Mouse (Mus musculus): ENCODE measurements at regions not wholly inside any gene's neighbourhood (a gene's known extent, or its start where the extent isn't known, plus 50 kb on each side); places are given as distances from the start of the nearest gene placed in this dataset.
A peak's percentile ranks its signal among the peaks of the same experiment; 100 is the strongest.

- Histone ChIP-seq H3K4me1 (ENCODE audit: control insufficient read depth, insufficient read depth, low read length) (no peaks in the 10 kb centered on the region), H3K9ac (ENCODE audit: low read length) (0 out of 2 replicates have a peak overlapping the region, but pooled peaks have one; percentile 7), H3K27me3 (ENCODE audit: control insufficient read depth, insufficient read depth, low read length) (no peaks in the 10 kb centered on the region), H3K4me2 (ENCODE audit: low read depth, low read length) (peak overlapping the region; percentile 49), H3K4me3 (ENCODE audit: low read length) (no peak overlapping the region; the same call in 1 of the 2 replicates), H3K9me3 (replicated peaks; ENCODE audit: control insufficient read depth, low read length) (no peaks in the 10 kb centered on the region), H3K36me3 (ENCODE audit: control insufficient read depth, insufficient read depth) (no peaks in the 10 kb centered on the region), H3K27ac (ENCODE audit: low read length) (no peak overlapping the region)
- ATAC-seq (replicated peaks; ENCODE audit: extremely low read depth, insufficient read depth, low FRiP score) = no peak
- 17% methylated on average over 14 of the region's 14 CpGs for WGBS
Measured at GRCm38 (mm10) chr1:42243878-42244277, 451.7 kb upstream of the Pou3f3 start.

GRCm38 (mm10) chr1:42252386-42252785, 443.2 kb upstream of the Pou3f3 start:
- ATAC-seq (replicated peaks; ENCODE audit: extremely low read depth, insufficient read depth, low FRiP score) = no peak
- no peaks in the 10 kb centered on the region for H3K27me3 ChIP-seq (ENCODE audit: control insufficient read depth, insufficient read depth, low read length)
- WGBS = 87% methylated on average over 3 of the region's 3 CpGs

GRCm38 (mm10) chr1:42253786-42254185, 441.8 kb upstream of the Pou3f3 start:
- 76% methylated on average over 3 of the region's 3 CpGs for WGBS
- Histone ChIP-seq H3K4me3 (ENCODE audit: low read length) (no peak overlapping the region), H3K36me3 (ENCODE audit: control insufficient read depth, insufficient read depth) (no peaks in the 10 kb centered on the region), H3K4me1 (ENCODE audit: control insufficient read depth, insufficient read depth, low read length) (peaks cover 3% of the 10 kb centered on the region), H3K9me3 (replicated peaks; ENCODE audit: control insufficient read depth, low read length) (no peaks in the 10 kb centered on the region), H3K27ac (ENCODE audit: low read length) (no peak overlapping the region), H3K9ac (ENCODE audit: low read length) (no peak overlapping the region), H3K27me3 (ENCODE audit: control insufficient read depth, insufficient read depth, low read length) (no peaks in the 10 kb centered on the region), H3K4me2 (ENCODE audit: low read depth, low read length) (no peak overlapping the region)
- ATAC-seq (replicated peaks; ENCODE audit: extremely low read depth, insufficient read depth, low FRiP score) = no peak

More at GRCm38 (mm10) chr1:42252386-42252785, 443.2 kb upstream of the Pou3f3 start:
- no peak overlapping the region for H3K4me3 ChIP-seq (ENCODE audit: low read length)
- no peaks in the 10 kb centered on the region for H3K36me3 ChIP-seq (ENCODE audit: control insufficient read depth, insufficient read depth)
- no peak overlapping the region for H3K4me2 ChIP-seq (ENCODE audit: low read depth, low read length)
- no peaks in the 10 kb centered on the region for H3K9me3 ChIP-seq (replicated peaks; ENCODE audit: control insufficient read depth, low read length)
- H3K9ac ChIP-seq (ENCODE audit: low read length) = no peak overlapping the region
- H3K4me1 ChIP-seq (ENCODE audit: control insufficient read depth, insufficient read depth, low read length) = no peaks in the 10 kb centered on the region
- H3K27ac ChIP-seq (ENCODE audit: low read length) = no peak overlapping the region

GRCm38 (mm10) chr1:42256911-42257595, 438.5 kb upstream of the Pou3f3 start:
- Histone ChIP-seq H3K36me3 (ENCODE audit: control insufficient read depth, insufficient read depth) (no peaks in the 10 kb centered on the region), H3K9me3 (replicated peaks; ENCODE audit: control insufficient read depth, low read length) (no peaks in the 10 kb centered on the region), H3K27me3 (ENCODE audit: control insufficient read depth, insufficient read depth, low read length) (no peaks in the 10 kb centered on the region), H3K4me1 (ENCODE audit: control insufficient read depth, insufficient read depth, low read length) (peaks cover 5% of the 10 kb centered on the region), H3K4me2 (ENCODE audit: low read depth, low read length) (no peak overlapping the region), H3K27ac (ENCODE audit: low read length) (no peak overlapping the region), H3K9ac (ENCODE audit: low read length) (no peak overlapping the region), H3K4me3 (ENCODE audit: low read length) (no peak overlapping the region)
- WGBS = 85% methylated on average over 10 of the region's 10 CpGs
- no peak for ATAC-seq (replicated peaks; ENCODE audit: extremely low read depth, insufficient read depth, low FRiP score)

- no peaks in the 10 kb centered on the region for H3K9me3 ChIP-seq (replicated peaks; ENCODE audit: control insufficient read depth, low read length)
- peak overlapping the region; percentile 56 for H3K4me2 ChIP-seq (ENCODE audit: low read depth, low read length)
- ATAC-seq (replicated peaks; ENCODE audit: extremely low read depth, insufficient read depth, low FRiP score) = no peak
- H3K4me3 ChIP-seq (ENCODE audit: low read length) = peak overlapping the region; percentile 27
- WGBS = 38% methylated on average over 19 of the region's 19 CpGs
- H3K9ac ChIP-seq (ENCODE audit: low read length) = peak overlapping the region; percentile 46
- peaks cover 5% of the 10 kb centered on the region for H3K4me1 ChIP-seq (ENCODE audit: control insufficient read depth, insufficient read depth, low read length)
- no peak overlapping the region for H3K27ac ChIP-seq (ENCODE audit: low read length)
- H3K36me3 ChIP-seq (ENCODE audit: control insufficient read depth, insufficient read depth) = no peaks in the 10 kb centered on the region
- no peaks in the 10 kb centered on the region for H3K27me3 ChIP-seq (ENCODE audit: control insufficient read depth, insufficient read depth, low read length)
Measured at GRCm38 (mm10) chr1:42257801-42258593, 437.6 kb upstream of the Pou3f3 start.

- no peaks in the 10 kb centered on the region for H3K9me3 ChIP-seq (replicated peaks; ENCODE audit: control insufficient read depth, low read length)
- H3K9ac ChIP-seq (ENCODE audit: low read length) = no peak overlapping the region
- no peak overlapping the region for H3K27ac ChIP-seq (ENCODE audit: low read length)
- H3K4me1 ChIP-seq (ENCODE audit: control insufficient read depth, insufficient read depth, low read length) = peaks cover 5% of the 10 kb centered on the region
- no peaks in the 10 kb centered on the region for H3K36me3 ChIP-seq (ENCODE audit: control insufficient read depth, insufficient read depth)
- H3K27me3 ChIP-seq (ENCODE audit: control insufficient read depth, insufficient read depth, low read length) = no peaks in the 10 kb centered on the region
- no peak overlapping the region; the same call in 1 of the 2 replicates for H3K4me2 ChIP-seq (ENCODE audit: low read depth, low read length)
- H3K4me3 ChIP-seq (ENCODE audit: low read length) = no peak overlapping the region
- 24% methylated on average over 4 of the region's 4 CpGs for WGBS
- no peak for ATAC-seq (replicated peaks; ENCODE audit: extremely low read depth, insufficient read depth, low FRiP score)
Measured at GRCm38 (mm10) chr1:42258594-42258910, 437.0 kb upstream of the Pou3f3 start.

- H3K9me3 ChIP-seq (replicated peaks; ENCODE audit: control insufficient read depth, low read length) = no peaks in the 10 kb centered on the region
- H3K4me3 ChIP-seq (ENCODE audit: low read length) = no peak overlapping the region
- no peak overlapping the region for H3K9ac ChIP-seq (ENCODE audit: low read length)
- ATAC-seq (replicated peaks; ENCODE audit: extremely low read depth, insufficient read depth, low FRiP score) = no peak
- WGBS = 60% methylated on average over 13 of the region's 13 CpGs
- peaks cover 5% of the 10 kb centered on the region for H3K4me1 ChIP-seq (ENCODE audit: control insufficient read depth, insufficient read depth, low read length)
- no peak overlapping the region for H3K27ac ChIP-seq (ENCODE audit: low read length)
- no peak overlapping the region for H3K4me2 ChIP-seq (ENCODE audit: low read depth, low read length)
- no peaks in the 10 kb centered on the region for H3K27me3 ChIP-seq (ENCODE audit: control insufficient read depth, insufficient read depth, low read length)
- H3K36me3 ChIP-seq (ENCODE audit: control insufficient read depth, insufficient read depth) = no peaks in the 10 kb centered on the region
Measured at GRCm38 (mm10) chr1:42259216-42259977, 436.2 kb upstream of the Pou3f3 start.

- no peak overlapping the region for H3K27ac ChIP-seq (ENCODE audit: low read length)
- WGBS = 82% methylated on average over 9 of the region's 9 CpGs
- no peaks in the 10 kb centered on the region for H3K27me3 ChIP-seq (ENCODE audit: control insufficient read depth, insufficient read depth, low read length)
- H3K4me3 ChIP-seq (ENCODE audit: low read length) = no peak overlapping the region
- H3K9me3 ChIP-seq (replicated peaks; ENCODE audit: control insufficient read depth, low read length) = no peaks in the 10 kb centered on the region
- no peaks in the 10 kb centered on the region for H3K36me3 ChIP-seq (ENCODE audit: control insufficient read depth, insufficient read depth)
- no peak overlapping the region for H3K4me2 ChIP-seq (ENCODE audit: low read depth, low read length)
- no peak for ATAC-seq (replicated peaks; ENCODE audit: extremely low read depth, insufficient read depth, low FRiP score)
- no peak overlapping the region for H3K9ac ChIP-seq (ENCODE audit: low read length)
- peaks cover 5% of the 10 kb centered on the region for H3K4me1 ChIP-seq (ENCODE audit: control insufficient read depth, insufficient read depth, low read length)
Measured at GRCm38 (mm10) chr1:42260033-42260925, 435.3 kb upstream of the Pou3f3 start.
